ENCODE assay signal across 11 mouse cellular contexts in the genomic region with DNA sequence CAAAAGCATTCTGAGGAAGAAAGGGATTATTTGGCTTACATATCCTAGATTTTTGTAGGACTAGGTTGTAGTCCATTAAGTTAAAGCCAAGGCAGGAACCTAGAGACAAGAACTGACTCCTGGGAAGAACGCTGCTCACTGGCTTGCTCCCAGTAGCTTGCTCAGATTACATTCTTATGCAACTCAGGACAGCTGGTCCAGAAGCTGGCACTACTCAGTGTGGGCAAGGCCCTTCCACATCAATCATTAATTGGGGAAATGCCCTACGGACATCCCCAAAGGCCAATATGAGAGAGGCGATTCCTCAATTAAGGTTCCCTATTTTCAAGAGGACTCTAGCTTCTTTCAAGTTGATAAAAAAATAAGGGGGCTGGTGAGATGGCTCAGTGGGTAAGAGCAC.
A peak's percentile ranks its signal among the peaks of the same experiment; 100 is the strongest.
DNase-seq lines count a peak whose midpoint lies in the region; TF ChIP-seq lines count a peak whose summit lies in the region.
"Had no signal": no experiment of that assay in that cellular context is flagged by ENCODE, and none has a peak within 500 bp of the region (broad histone marks: within the 10 kb centered on the region; RNA-seq: fewer than 3 reads in every experiment).

No protein-coding gene starts in this region.

- no peak overlapping the region for H3K4me3 ChIP-seq in myocyte
- H3K4me3 ChIP-seq: liver, embryonic 13.5 days had no signal

- H3K79me2 ChIP-seq in myocyte (ENCODE audit: control insufficient read depth, insufficient read depth): no peaks in the 10 kb centered on the region

- no peak overlapping the region for H3K4me2 ChIP-seq in myocyte (ENCODE audit: low read depth)
- H3K4me2 ChIP-seq: liver, embryonic 13.5 days had no signal

- no peak for TF ChIP-seq POLR2A in myocyte (IDR thresholded peaks at IDR 0.05; ENCODE audit: insufficient read length, low read depth)

- intact Hi-C loops in heart, postnatal 25 days (cut with DNase I): no loop called here

- no peak overlapping the region for H3ac ChIP-seq in myocyte (ENCODE audit: control insufficient read depth, insufficient read length)

- peak; percentile 54 for DNase-seq in heart, adult 8-10 months (ENCODE audit: low spot score)
- no peak for DNase-seq in heart, postnatal 25 days (ENCODE audit: low spot score)
- DNase-seq in lung, postnatal 14 days: peak; percentile 20
- no peak for DNase-seq in lung, postnatal 10 days
- peak; percentile 75 for DNase-seq in gastrocnemius, adult 8-10 months (ENCODE audit: low spot score in 2 of 2)
- no peak for DNase-seq in cerebellum, adult 9-10 months
- DNase-seq in right cerebral cortex, postnatal 10 days (ENCODE audit: low spot score in 2 of 2): no peak
- DNase-seq: liver, embryonic 13.5 days; midbrain, embryonic 14.5 days; thymus, postnatal 25 days had no signal

- no peaks in the 10 kb centered on the region for H3K36me3 ChIP-seq in myocyte (ENCODE audit: control insufficient read depth, insufficient read depth)
- H3K36me3 ChIP-seq: liver, embryonic 13.5 days had no signal

- H3K27me3 ChIP-seq in myocyte (ENCODE audit: control insufficient read depth, insufficient read depth, insufficient read length): no peaks in the 10 kb centered on the region
- H3K27me3 ChIP-seq: liver, embryonic 13.5 days had no signal

TF ChIP-seq in myocyte, 11 proteins besides CTCF, POLR2A, EP300 and RAD21:
- TF ChIP-seq TCF12 (IDR thresholded peaks at IDR 0.05; ENCODE audit: insufficient read depth, poor library complexity, severe bottlenecking) (peak; percentile 74), MYOG (IDR thresholded peaks at IDR 0.05; ENCODE audit: control insufficient read depth in 1 of 3, insufficient read depth in 1 of 3, insufficient read length in 2 of 3, low read depth in 2 of 3) (peak in 2 of 3 experiments; percentile 81 to 91), USF1 (IDR thresholded peaks at IDR 0.05; ENCODE audit: low read depth) (no peak), CEBPB (IDR thresholded peaks at IDR 0.05; ENCODE audit: insufficient read depth, poor library complexity, severe bottlenecking) (peak; percentile 95), MYOD1 (IDR thresholded peaks at IDR 0.05; ENCODE audit: control insufficient read depth in 1 of 3, insufficient read length in 2 of 3, low read depth in 2 of 3) (peak; percentile 84 to 94 (median 85))

Comparison
In these comparisons a context has a peak if more than half of its experiments do, and no peak if none do; other contexts are left out.
1. DNase-seq: peak in heart, adult 8-10 months (single experiment), lung, postnatal 14 days (single experiment) and gastrocnemius, adult 8-10 months (2 of 2); none in heart, postnatal 25 days (single experiment), lung, postnatal 10 days (single experiment), cerebellum, adult 9-10 months (single experiment) and right cerebral cortex, postnatal 10 days (0 of 2).